Mouse (Mus musculus) hindbrain, postnatal 0 days (tissue): ENCODE results near the gene Pja2. TPM values are rescaled to one million over a fixed set of nuclear protein-coding genes. Genes with fewer than 3 reads are reported as not detected.
"Not testable (repeated sequence)": the region's sequence is repeated elsewhere in the genome, so short reads cannot be mapped to it uniquely, and the experiment has no call there.

Experiments
- ATAC-seq: fragments of 200-750 bp; cut with Nextera tagmentation; 2 replicates; pipeline ENCODE4 v1.8.0; 2017; ENCODE audit warnings: mild to moderate bottlenecking, moderate TSS enrichment, moderate library complexity
- DNase-seq: peaks from one replicate; pipeline ENCODE4 v3.0.0-alpha.2; 2015; ENCODE audit warnings: low spot score
- H3K27ac ChIP-seq: fragments of 300-500 bp; sonication (generic); 2 replicates; pipeline ENCODE4 v1.5.1; 2014; ENCODE audit warnings: mild to moderate bottlenecking
- H3K27me3 ChIP-seq: fragments of 300-500 bp; sonication (generic); 2 replicates; pipeline ENCODE4 v1.6.1; 2014; ENCODE audit warnings: low read length, mixed read lengths; ENCODE audit not compliant: insufficient read depth
- H3K36me3 ChIP-seq: fragments of 300-500 bp; sonication (generic); 2 replicates; pipeline ENCODE4 v1.6.1; 2014; ENCODE audit warnings: low read length, mixed read lengths; ENCODE audit not compliant: insufficient read depth
- H3K4me1 ChIP-seq: fragments of 300-500 bp; sonication (generic); 2 replicates; pipeline ENCODE4 v1.6.1; 2014; ENCODE audit warnings: antibody characterized with exemption, low read length, mixed read lengths; ENCODE audit not compliant: insufficient read depth
- H3K4me2 ChIP-seq: fragments of 300-500 bp; sonication (generic); 2 replicates; pipeline ENCODE4 v1.6.1; 2014; ENCODE audit warnings: low read depth, mild to moderate bottlenecking, low read length, moderate library complexity, mixed read lengths
- H3K4me3 ChIP-seq: fragments of 300-500 bp; sonication (generic); 2 replicates; pipeline ENCODE4 v1.5.1; 2014; ENCODE audit warnings: low read length
- H3K9ac ChIP-seq: fragments of 300-500 bp; sonication (generic); replicated peaks from 2 replicates; pipeline ENCODE4 v1.6.1; 2014; ENCODE audit warnings: mild to moderate bottlenecking, low read length, moderate library complexity, mixed read lengths
- H3K9me3 ChIP-seq: fragments of 300-500 bp; sonication (generic); 2 replicates; pipeline ENCODE4 v1.6.1; 2016; ENCODE audit warnings: low read length, mixed read lengths
- CTCF ChIP-seq: IDR thresholded peaks from 2 replicates; pipeline ENCODE4 v1.5.1; 2016; ENCODE audit warnings: antibody characterized with exemption, control low read depth, low read depth
- WGBS: fragments of 180-500 bp; shearing (Covaris S2); extraction: QIAGEN DNeasy Blood & Tissue Kit; methylation state at CpG from one replicate; pipeline ENCODE4 v1.1.7; 2014; 5-methylcytosine and 5-hydroxymethylcytosine counted together
- polyA plus RNA-seq: library from polyadenylated mRNA; unstranded; fragments of >200 nt; fragmentation: Nextera tagmentation; extraction: Ambion mirVana; gene quantifications from 2 replicates; pipeline ENCODE4 v1.2.1, GENCODE M21; 2015
- total RNA-seq: library from RNA; depleted of rRNA; stranded (reverse); fragments of >200 nt; gene quantifications from 2 replicates; pipeline ENCODE4 v1.2.3, GENCODE M21; 2014

Gene Pja2
- total and polyA plus RNA-seq, 2 experiments from 2014 or later, result 160 to 204 TPM

DNA sequence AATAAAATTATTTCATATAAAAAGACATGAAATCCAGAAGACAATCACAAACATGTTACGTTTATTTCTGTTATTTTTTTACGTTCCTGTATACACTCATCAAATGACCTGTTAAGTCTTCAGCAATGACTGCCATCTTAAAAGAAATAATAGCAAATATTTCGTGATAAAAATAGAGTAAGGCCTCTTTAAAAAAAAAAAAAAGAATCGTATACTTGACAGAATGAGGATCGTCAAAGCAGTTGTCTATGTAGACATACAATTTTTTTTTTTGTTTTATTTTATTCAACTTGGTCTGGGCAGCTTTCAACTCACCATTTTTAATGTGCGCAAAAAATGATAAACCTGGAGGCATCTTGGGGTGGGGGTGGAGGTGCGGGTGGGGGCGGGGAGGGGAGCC, 831 bp downstream of the Pja2 start:
- no peak for ATAC-seq
- H3K4me1 ChIP-seq, result no peaks in the 10 kb centered on the region
- H3K36me3 ChIP-seq, result no peaks in the 10 kb centered on the region
- no peak for TF ChIP-seq CTCF
- WGBS, result 19% methylated on average over 8 of the region's 8 CpGs
- H3K9me3 ChIP-seq, result no peaks in the 10 kb centered on the region
- H3K27ac ChIP-seq, result peak overlapping the region; percentile 99
- peak overlapping the region; percentile 60 for H3K4me2 ChIP-seq
- H3K9ac ChIP-seq, result peak overlapping the region; percentile 98
- H3K27me3 ChIP-seq, result no peaks in the 10 kb centered on the region
- H3K4me3 ChIP-seq, result peak overlapping the region; percentile 100
- no peak for DNase-seq

DNA sequence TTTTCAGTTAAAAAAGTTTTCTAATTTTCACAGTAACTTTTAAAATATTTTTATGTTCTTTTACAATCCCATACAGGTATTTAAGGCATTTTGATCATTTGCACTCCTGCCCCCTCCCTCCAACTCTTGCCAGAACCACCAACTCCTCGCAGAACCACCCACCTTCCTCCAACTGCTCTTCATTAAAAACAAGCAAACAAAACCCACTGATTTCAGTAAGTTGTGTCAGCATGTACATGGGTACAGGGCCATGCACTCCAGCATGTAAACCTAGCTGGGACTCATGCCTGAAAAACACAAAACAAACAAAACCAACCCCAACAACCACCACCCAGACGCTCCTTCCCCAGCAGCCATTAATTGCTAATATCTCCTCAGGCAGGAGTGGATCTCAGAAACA, 7.2 kb downstream of the Pja2 start:
- no peaks in the 10 kb centered on the region for H3K36me3 ChIP-seq
- H3K4me3 ChIP-seq, result no peak overlapping the region
- H3K4me1 ChIP-seq, result no peaks in the 10 kb centered on the region
- H3K9me3 ChIP-seq, result no peaks in the 10 kb centered on the region
- no peak overlapping the region for H3K4me2 ChIP-seq
- TF ChIP-seq CTCF, result no peak
- H3K27ac ChIP-seq, result no peak overlapping the region
- ATAC-seq (no peak), DNase-seq (no peak)
- H3K27me3 ChIP-seq, result no peaks in the 10 kb centered on the region
- H3K9ac ChIP-seq, result no peak overlapping the region
- WGBS, result 80% methylated on average over 2 of the region's 2 CpGs

DNA sequence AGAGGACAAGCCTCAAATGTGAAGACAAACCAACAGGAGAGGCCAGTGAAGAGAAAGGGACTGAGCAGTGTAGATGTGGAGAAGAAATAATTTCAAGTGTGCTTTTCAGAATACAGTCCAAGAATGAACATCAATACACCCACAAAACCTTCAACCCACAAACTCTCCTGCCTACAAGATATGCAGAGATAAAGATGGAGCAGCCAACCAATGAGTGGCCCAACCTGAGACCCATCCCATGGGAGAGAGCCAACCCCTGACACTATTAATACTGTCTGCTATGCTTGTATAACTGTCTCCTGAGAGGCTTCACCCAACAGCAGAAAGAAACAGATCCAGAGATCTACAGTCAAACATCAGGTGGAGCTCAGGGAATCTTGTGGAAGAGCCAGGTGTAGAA, 16.3 kb downstream of the Pja2 start:
- ATAC-seq, result no peak
- Histone ChIP-seq H3K4me1 (no peaks in the 10 kb centered on the region), H3K4me3 (no peak overlapping the region), H3K36me3 (no peaks in the 10 kb centered on the region), H3K4me2 (no peak overlapping the region), H3K27me3 (no peaks in the 10 kb centered on the region), H3K27ac (no peak overlapping the region), H3K9ac (no peak overlapping the region), H3K9me3 (no peaks in the 10 kb centered on the region)
- TF ChIP-seq CTCF, result no peak
- DNase-seq, result no peak

DNA sequence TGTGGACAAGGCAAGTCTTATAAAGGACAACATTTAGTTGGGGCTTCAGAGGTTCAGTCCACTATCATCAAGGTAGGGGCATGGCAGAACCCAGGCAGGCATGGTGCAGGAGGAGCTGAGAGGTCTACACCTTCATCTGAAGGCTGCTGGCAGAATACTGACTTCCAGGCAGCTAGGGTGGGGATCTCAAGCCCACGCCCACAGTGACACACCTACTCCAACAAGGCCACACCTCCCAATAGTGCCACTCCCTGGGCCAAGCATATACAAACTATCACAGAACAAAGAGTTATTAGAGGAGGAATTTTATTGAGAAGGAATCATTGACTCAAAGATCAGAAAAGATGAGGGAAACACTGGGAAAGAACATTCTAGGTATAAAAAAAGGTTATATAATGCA, 17.2 kb downstream of the Pja2 start:
- WGBS, result 92% methylated on average over 1 of the region's 1 CpGs
- not testable (repeated sequence) for H3K9me3 ChIP-seq, H3K4me2 ChIP-seq, H3K4me1 ChIP-seq, DNase-seq, H3K27ac ChIP-seq, H3K36me3 ChIP-seq, H3K27me3 ChIP-seq, H3K9ac ChIP-seq, ATAC-seq, H3K4me3 ChIP-seq

DNA sequence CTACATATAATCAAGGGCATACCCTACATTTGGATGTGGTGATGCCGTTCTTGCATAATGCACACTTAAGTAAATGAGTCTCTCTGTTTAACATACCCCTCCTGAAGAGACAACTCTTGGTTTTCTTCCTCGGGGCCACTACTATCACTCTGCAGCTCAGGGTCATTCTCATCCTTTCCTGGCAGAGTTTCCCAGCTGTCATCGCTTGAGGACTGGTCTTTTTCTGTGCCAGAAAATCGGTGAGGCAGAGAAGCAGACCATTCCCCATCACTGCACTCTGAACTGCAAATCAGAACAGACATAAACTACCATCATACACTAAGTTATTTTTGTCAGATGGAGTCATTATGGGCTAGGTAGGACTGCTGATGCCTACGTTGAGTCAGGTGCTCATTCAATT, 34.1 kb downstream of the Pja2 start:
- Histone ChIP-seq H3K27me3 (no peaks in the 10 kb centered on the region), H3K9ac (no peak overlapping the region), H3K4me2 (no peak overlapping the region), H3K4me3 (no peak overlapping the region), H3K36me3 (no peaks in the 10 kb centered on the region; the same call in 1 of the 2 replicates), H3K4me1 (no peaks in the 10 kb centered on the region), H3K27ac (no peak overlapping the region), H3K9me3 (no peaks in the 10 kb centered on the region)
- ATAC-seq (0 out of 2 replicates have a peak, but pooled peaks have one; percentile 15), DNase-seq (peak; percentile 25)
- WGBS, result 68% methylated on average over 5 of the region's 5 CpGs
- TF ChIP-seq CTCF, result no peak

DNA sequence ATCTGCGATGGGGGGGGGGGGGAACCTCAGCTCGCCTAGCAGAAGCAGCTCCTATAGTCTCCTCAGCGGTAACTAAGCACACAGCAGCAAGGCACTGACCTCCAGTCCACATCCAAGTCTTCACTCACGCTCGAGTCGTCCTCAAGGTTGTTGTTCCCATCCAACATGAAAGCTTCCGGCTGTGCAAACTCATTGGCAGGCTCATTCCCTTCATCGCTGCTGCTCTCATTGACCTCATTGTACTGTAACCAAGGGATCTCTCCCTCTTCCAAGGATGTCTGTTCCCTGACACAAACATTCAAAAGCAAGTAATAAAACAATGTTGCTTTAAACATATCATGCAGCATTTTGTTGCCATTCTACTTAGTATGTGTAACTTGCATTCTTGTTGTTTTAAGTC, 39.0 kb downstream of the Pja2 start:
- WGBS, result 75% methylated on average over 8 of the region's 8 CpGs
- Histone ChIP-seq H3K9me3 (no peaks in the 10 kb centered on the region), H3K27me3 (no peaks in the 10 kb centered on the region), H3K4me1 (no peaks in the 10 kb centered on the region), H3K9ac (no peak overlapping the region), H3K4me3 (no peak overlapping the region), H3K4me2 (no peak overlapping the region), H3K27ac (no peak overlapping the region), H3K36me3 (no peaks in the 10 kb centered on the region; the same call in 1 of the 2 replicates)
- no peak for TF ChIP-seq CTCF
- DNase-seq (no peak), ATAC-seq (no peak)

DNA sequence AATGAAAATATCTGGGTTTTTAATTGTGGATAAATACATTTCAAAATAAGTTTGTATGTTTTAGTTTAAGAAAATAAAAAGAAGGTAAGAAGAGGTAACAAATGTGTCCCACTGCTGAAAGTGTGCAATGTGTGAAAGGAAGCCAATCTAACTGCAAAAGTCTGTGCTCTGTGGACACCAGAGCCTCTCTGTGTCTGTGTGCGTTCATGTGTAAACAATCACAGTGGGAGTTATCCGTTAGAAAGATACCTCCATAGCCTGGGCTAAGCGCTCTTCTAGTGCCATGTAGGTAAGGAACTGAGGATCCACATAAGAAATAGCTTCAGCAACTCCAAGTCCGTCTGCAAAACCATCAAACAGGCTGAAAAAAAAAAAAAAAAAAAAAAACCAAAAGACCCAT, 42.0 kb downstream of the Pja2 start:
- H3K36me3 ChIP-seq, result peaks cover 8% of the 10 kb centered on the region
- 41% methylated on average over 4 of the region's 4 CpGs for WGBS

More for the DNA sequence above, 42.0 kb downstream of the Pja2 start:
- no peak for ATAC-seq
- no peak for DNase-seq
- no peak overlapping the region for H3K27ac ChIP-seq
- H3K4me1 ChIP-seq, result no peaks in the 10 kb centered on the region
- TF ChIP-seq CTCF, result no peak
- H3K9ac ChIP-seq, result no peak overlapping the region
- no peak overlapping the region for H3K4me3 ChIP-seq
- no peak overlapping the region for H3K4me2 ChIP-seq
- H3K27me3 ChIP-seq, result no peaks in the 10 kb centered on the region
- H3K9me3 ChIP-seq, result no peaks in the 10 kb centered on the region
